Mouse (Mus musculus) ZHBTc4 (cell line): ENCODE results near the gene Podn.
A peak's percentile ranks its signal among the peaks of the same experiment; 100 is the strongest.

Source experiments
- DNase-seq: peaks from one replicate; pipeline ENCODE4 v3.0.0-alpha.2; 2011; ENCODE audit warnings: low read depth, low spot score

Gene Podn

DNA sequence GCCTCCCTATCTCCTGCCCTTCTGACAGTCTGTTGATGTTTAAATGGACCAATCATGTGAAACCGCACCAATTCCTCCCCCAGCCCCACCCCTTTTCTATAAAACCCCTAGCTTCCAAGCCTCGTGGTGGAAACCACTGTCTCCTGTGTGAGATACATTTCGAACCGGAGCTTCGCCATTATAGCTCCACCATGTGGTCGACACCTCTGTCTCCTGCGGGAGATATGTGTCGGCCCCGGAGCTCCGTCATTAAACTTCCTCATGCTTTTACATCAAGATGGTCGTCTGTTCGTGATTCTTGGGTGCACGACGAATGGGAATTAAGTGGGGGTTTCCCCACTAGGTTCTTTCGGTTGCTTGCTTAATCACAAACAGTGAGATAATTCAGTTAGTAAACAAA, 17.1 kb downstream of the Podn start:
- DNase-seq, result peak; percentile 49

GRCm38 (mm10) chr4:108077224-108077955, 18.9 kb downstream of the Podn start:
- DNase-seq, result no peak

- no peak for DNase-seq
Measured at GRCm38 (mm10) chr4:108074204-108074823, 21.9 kb downstream of the Podn start.

DNA sequence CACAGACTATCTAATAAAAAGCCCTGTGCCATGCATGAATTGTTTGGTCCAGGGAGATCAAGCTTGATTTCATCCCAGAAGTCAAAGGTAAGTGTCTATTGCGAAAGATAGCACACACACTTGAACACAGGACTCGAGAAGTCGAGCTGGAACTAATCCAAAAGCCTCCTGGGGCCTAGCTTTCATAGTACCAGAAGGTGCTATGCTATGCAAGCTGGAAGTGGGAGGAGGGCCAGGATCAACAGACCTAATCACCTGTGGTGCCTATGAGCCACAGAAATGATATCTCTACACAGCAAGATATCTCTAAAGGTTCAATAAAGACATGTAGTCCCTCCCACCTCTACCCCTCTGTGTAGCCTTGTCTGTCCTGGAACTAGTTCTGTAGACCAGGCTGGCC, 24.2 kb downstream of the Podn start:
- no peak for DNase-seq

DNA sequence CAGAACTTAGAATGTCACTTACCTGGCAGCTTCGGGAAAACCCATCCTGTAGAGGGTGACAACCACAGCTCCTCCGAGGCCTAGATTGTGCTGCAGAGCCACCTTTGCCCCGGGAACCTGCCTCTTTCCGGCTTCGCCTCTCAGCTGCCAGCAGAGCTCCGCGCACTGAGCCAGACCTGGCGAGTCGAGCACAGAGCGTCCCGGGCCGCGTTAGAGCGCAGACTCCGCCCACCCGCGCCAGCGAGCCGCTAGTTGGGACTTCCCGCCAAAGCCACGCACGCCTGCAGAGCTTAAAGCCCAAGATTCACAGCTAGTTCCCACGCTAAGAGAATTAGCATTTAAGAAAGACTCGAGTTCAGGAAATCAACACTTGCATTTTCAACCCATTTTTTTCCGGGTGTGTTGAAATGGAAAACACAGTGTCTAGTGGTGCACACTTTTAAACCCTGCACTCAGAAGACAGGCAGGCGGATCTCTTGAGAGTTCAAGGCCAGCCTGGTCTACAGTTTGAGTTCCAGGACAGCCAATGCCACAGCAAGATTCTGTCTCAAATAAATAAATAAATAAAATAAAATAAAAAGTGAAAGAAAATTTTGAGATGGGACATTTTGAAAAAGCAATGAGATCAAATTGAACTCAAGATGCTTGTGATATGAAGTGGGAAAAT, 24.9 kb downstream of the Podn start:
- peak; percentile 97 for DNase-seq

GRCm38 (mm10) chr4:108070723-108071122, 25.5 kb downstream of the Podn start:
- DNase-seq, result no peak

GRCm38 (mm10) chr4:108070286-108070685, 26.0 kb downstream of the Podn start:
- DNase-seq, result no peak

DNA sequence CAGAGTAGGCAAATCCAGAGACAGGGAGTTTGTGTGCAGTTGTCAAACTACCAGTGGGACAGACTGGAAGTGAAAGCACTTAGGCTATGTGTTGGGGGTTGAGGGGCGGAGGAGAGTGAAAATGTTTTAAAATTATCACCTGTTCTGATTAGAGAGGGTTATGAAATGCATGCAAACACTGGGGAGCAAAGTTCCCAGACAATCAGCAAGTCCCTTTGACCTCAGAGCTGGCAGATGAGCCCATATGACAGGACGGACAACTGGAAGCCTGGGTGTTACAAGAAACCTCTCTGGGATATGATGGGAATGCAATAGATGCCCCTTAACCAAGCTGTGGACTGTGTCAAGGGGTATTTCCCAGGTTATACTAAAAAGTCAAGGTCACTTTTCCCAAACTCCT, 28.2 kb downstream of the Podn start:
- no peak for DNase-seq

- no peak for DNase-seq
Measured at GRCm38 (mm10) chr4:108067261-108067660, 29.0 kb downstream of the Podn start.

DNA sequence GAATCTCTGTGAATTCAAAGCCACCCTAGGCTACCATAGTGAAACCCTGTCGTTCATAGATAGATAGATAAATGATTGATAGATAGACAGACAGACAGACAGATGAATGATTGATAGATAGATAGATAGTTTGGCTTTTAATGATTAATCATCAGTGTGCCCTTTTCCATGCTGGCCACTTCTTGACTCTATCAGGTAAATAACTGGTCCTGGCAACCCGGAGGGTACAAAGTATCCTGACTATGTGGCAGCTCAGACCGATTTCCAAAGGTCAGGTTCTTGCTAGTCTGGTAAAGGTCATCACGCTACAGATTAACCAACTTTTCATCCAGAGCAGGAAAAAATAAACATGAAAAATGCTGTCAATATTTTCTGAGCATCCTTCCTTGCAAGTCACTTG, 29.7 kb downstream of the Podn start:
- DNase-seq, result no peak

GRCm38 (mm10) chr4:108065176-108065844, 30.9 kb downstream of the Podn start:
- DNase-seq, result no peak

- DNase-seq, result no peak
Measured at GRCm38 (mm10) chr4:108063616-108064015, 32.6 kb downstream of the Podn start.

- no peak for DNase-seq
Measured at GRCm38 (mm10) chr4:108062524-108062923, 33.7 kb downstream of the Podn start.

DNA sequence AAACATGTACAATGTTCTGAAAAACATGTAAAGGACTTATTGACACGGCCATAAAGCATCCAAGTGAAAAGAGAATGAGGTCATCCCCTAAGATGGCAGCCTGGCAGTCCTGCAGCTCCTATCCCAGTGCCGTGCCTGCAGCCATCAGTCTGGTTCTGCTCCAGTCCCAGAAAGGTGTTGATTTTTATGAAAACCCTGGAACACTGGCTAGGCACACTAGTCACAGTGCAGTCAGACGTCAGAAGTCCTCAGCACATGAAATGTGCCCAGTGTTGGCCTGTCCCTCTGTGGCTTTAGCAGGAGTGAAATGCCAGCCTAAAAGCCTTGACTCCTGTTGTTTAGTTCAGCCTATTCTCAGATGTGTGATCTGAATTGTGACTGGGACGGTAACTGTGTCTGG, 35.5 kb downstream of the Podn start:
- DNase-seq, result no peak

GRCm38 (mm10) chr4:108059601-108060379, 36.5 kb downstream of the Podn start:
- no peak for DNase-seq

- DNase-seq, result no peak
Measured at GRCm38 (mm10) chr4:108058166-108058565, 38.1 kb downstream of the Podn start.

DNA sequence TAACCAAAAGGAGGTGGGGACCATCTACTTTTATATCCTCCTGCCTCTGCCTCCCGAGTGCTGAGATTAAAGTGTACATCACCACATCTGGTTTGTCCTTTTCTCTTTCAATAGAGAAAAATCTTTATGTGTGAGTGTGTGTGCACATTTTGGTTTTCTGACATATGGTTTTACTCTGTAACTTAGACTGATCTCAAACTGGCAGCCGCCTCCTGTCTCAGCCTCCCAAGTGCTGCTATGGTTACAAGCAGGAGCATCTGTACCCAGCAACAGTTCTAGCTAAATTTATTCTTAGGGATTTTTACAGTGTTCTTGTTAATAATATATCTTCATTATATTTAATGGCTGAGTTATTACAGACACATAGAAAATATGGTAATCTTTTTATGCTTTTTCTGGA, 39.0 kb downstream of the Podn start:
- no peak for DNase-seq

DNA sequence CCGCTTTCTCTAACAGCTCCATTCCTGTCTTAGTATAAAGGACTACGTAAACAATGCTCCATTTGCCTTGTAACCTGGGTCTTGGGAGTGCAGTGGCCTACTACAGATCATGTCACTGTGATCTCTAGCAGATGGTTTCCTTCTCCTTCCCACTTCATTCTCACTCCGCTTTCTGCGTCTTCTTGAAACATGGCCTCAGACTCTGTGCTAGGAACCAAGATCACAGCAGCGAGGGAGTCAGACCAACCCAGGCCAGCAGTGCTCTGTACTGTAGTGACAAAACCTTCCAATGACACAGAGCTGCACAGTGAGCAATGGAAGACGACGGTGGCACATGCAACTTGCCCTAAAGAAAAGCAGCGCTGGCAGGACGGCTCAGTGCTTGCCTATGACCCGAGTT, 40.4 kb downstream of the Podn start:
- DNase-seq, result no peak

DNA sequence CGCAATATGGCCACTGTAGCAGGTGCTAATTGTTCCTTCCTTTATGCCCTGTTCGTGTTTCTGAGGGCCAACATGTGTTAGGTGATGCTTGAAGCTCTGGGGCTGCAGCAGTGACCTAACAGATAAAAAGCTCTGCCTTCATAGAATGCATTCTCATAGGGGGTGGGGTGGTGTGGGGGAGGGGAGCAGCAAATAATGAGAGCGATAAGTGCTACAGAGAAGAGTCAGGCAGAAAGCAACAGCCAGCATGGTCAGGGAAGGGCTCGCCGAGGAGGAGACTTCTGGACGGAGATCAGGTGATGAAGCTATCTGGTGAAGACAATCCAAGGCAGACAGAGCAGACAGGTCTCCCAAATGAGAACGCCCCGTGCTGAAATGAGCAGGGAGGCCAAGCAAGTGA, 43.6 kb downstream of the Podn start:
- no peak for DNase-seq

- no peak for DNase-seq
Measured at GRCm38 (mm10) chr4:108051687-108052274, 44.5 kb downstream of the Podn start.

- DNase-seq, result no peak
Measured at GRCm38 (mm10) chr4:108046136-108046535, 50.1 kb downstream of the Podn start.
